Mouse (Mus musculus) intestine, postnatal 0 days (tissue): ENCODE measurements at regions not wholly inside any gene's neighbourhood (a gene's known extent, or its start where the extent isn't known, plus 50 kb on each side); places are given as distances from the start of the nearest gene placed in this dataset.

Experiments used
- ATAC-seq: fragments of 200-750 bp; cut with Nextera tagmentation; 2 replicates; pipeline ENCODE4 v1.8.0; 2017; ENCODE audit warnings: mild to moderate bottlenecking, moderate TSS enrichment, moderate library complexity
- H3K27ac ChIP-seq: fragments of 300-500 bp; sonication (generic); 2 replicates; pipeline ENCODE4 v1.5.1; 2014; ENCODE audit warnings: mild to moderate bottlenecking, low read depth, low read length, moderate library complexity
- H3K27me3 ChIP-seq: fragments of 300-500 bp; sonication (generic); replicated peaks from 2 replicates; pipeline ENCODE4 v1.6.1; 2014; ENCODE audit warnings: low read length, mixed read lengths; ENCODE audit not compliant: control insufficient read depth, insufficient read depth
- H3K36me3 ChIP-seq: fragments of 300-500 bp; sonication (generic); 2 replicates; pipeline ENCODE4 v1.6.1; 2014; ENCODE audit warnings: mild to moderate bottlenecking, moderate library complexity; ENCODE audit not compliant: control insufficient read depth, insufficient read depth
- H3K4me1 ChIP-seq: fragments of 300-500 bp; sonication (generic); replicated peaks from 2 replicates; pipeline ENCODE4 v1.6.1; 2014; ENCODE audit warnings: antibody characterized with exemption, low read length, mixed read lengths; ENCODE audit not compliant: control insufficient read depth, insufficient read depth
- H3K4me2 ChIP-seq: fragments of 300-500 bp; sonication (generic); replicated peaks from 2 replicates; pipeline ENCODE4 v1.6.1; 2014; ENCODE audit warnings: low read depth, mild to moderate bottlenecking, moderate library complexity
- H3K4me3 ChIP-seq: fragments of 300-500 bp; sonication (generic); 2 replicates; pipeline ENCODE4 v1.5.1; 2014; ENCODE audit warnings: low read depth, low read length
- H3K9ac ChIP-seq: fragments of 300-500 bp; sonication (generic); 2 replicates; pipeline ENCODE4 v1.6.1; 2014; ENCODE audit warnings: mild to moderate bottlenecking, low read depth, low read length
- H3K9me3 ChIP-seq: fragments of 300-500 bp; sonication (generic); 2 replicates; pipeline ENCODE4 v1.6.1; 2016; ENCODE audit warnings: mixed run types; ENCODE audit not compliant: control insufficient read depth
- CTCF ChIP-seq: sonication (generic); IDR thresholded peaks from 2 replicates; pipeline ENCODE4 v1.5.1; 2016; ENCODE audit warnings: low read depth, mild to moderate bottlenecking, control low read depth, antibody characterized with exemption, moderate library complexity
- WGBS: fragments of 180-500 bp; shearing (Covaris S2); extraction: QIAGEN DNeasy Blood & Tissue Kit; methylation state at CpG from one replicate; pipeline ENCODE4 v1.1.7; 2014; 5-methylcytosine and 5-hydroxymethylcytosine counted together

DNA sequence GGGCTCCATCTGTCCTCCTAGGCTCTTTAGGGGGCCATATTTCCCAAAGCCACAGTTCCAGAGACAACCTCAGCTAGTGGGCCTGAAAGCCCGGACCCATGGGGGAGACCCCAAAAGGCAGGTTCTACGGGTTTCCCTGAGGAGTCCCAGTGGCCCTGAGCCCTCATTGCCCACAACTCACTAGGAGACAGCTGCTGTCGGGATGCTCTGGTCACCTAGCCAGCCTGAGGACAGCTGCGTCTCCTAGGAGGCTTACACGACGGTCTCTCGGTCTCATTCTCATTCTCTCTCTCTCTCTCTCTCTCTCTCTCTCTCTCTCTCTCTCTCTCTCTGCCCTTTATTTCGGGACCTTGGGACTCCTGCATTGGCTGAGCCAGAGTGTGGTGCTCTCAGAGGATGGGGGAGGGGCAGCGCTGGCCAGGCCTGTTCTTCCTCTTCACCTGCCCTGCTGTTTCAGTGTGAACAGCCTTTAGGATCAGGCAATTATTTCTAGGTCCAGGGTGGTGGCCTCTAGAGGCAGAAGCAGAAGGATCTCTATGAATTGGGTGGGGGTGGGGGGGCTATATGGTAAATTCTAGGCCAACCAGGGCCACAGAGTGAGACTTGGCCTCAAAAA is 66.1 kb upstream of the Gm11733 start:
- H3K36me3 ChIP-seq, result no peaks in the 10 kb centered on the region
- H3K9me3 ChIP-seq, result no peaks in the 10 kb centered on the region
- no peak for TF ChIP-seq CTCF
- H3K4me3 ChIP-seq, result no peak overlapping the region
- peaks cover 22% of the 10 kb centered on the region for H3K27me3 ChIP-seq
- H3K4me1 ChIP-seq, result peaks cover 3% of the 10 kb centered on the region; the same call in 1 of the 2 replicates
- H3K27ac ChIP-seq, result no peak overlapping the region
- no peak overlapping the region for H3K9ac ChIP-seq
- H3K4me2 ChIP-seq, result no peak overlapping the region
- WGBS, result 71% methylated on average over 9 of the region's 9 CpGs
- ATAC-seq, result no peak

DNA sequence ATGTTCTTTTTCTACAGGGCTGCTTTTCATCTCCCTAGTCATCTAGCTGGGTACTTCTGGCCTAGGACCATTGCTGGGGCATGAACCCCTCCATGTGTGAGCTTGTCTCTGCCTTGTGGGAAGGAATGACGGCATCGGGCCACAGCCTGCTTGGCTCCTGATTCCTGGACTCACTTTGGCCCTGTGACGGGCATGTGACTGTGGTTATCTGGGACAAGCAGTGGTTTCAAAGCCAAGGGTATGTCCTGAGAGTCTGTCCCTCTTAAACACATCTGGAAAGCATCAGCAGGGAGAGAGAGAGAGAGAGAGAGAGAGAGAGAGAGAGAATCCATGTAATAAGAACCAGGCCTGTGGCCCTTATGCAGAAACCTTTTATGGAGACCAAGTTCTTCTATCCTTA is 65.2 kb upstream of the Gm11733 start:
- Histone ChIP-seq H3K4me3 (no peak overlapping the region), H3K9ac (no peak overlapping the region), H3K4me2 (no peak overlapping the region), H3K9me3 (no peaks in the 10 kb centered on the region), H3K36me3 (no peaks in the 10 kb centered on the region), H3K4me1 (peaks cover 3% of the 10 kb centered on the region; the same call in 1 of the 2 replicates), H3K27me3 (peaks cover 14% of the 10 kb centered on the region), H3K27ac (no peak overlapping the region)
- WGBS, result 74% methylated on average over 3 of the region's 3 CpGs
- ATAC-seq, result no peak
- no peak for TF ChIP-seq CTCF

DNA sequence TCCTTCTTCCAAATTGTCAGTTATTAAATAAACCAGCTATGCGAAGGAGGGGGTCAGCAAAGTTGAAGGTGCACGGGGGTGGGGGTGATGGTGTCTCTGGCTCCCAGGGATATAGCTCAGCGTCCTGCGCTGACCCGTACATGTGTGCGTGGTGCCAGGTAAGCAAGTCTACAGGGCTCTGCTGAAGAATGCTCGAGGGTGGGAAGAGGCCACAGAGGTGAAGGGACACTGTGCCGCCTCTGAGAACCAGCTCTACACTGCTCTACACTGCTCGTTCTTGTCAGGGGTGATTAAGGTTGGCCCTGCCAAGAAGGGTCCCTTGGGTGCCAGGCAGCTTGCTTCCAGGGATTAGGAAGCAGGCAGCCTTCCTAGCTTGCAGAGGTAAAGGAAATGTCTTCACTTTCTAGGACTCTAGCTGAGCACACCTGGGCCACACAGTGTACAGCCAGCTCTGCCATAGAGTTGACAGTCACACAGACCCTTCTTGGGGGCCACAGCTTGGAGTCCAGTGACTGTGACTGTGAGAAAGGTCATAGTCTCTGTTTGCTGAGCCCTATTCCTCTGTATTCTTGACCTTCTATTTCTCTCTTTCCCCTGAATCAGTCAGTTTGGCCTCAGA is 64.7 kb upstream of the Gm11733 start:
- Histone ChIP-seq H3K9me3 (no peaks in the 10 kb centered on the region), H3K4me3 (no peak overlapping the region), H3K27ac (no peak overlapping the region), H3K4me1 (peaks cover 3% of the 10 kb centered on the region; the same call in 1 of the 2 replicates), H3K4me2 (no peak overlapping the region), H3K36me3 (no peaks in the 10 kb centered on the region), H3K27me3 (peaks cover 9% of the 10 kb centered on the region), H3K9ac (no peak overlapping the region)
- 75% methylated on average over 9 of the region's 9 CpGs for whole genome bisulfite sequencing
- no peak for ATAC-seq
- TF ChIP-seq CTCF, result no peak

DNA sequence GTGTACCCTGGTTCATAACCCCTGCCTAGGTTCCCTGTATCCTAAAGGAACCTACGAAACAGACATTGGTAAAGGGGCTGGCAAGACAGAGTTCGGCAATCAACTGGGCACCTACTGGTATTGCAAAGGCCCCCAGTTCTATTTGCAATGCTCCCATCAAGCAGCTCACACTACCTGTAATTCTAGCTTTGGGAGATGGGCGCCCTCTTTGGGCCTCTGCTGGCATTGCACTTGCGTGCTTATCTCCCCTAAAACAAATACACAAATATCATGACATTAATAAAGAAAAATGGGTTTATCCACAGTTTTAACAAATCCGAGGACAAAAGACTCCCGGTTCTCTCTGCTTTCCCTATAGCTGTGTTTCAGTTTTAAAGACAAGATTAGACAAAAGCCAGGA is 61.5 kb upstream of the Gm11733 start:
- no peak overlapping the region for H3K4me3 ChIP-seq
- no peaks in the 10 kb centered on the region for H3K9me3 ChIP-seq
- H3K4me2 ChIP-seq, result no peak overlapping the region
- H3K9ac ChIP-seq, result no peak overlapping the region
- H3K4me1 ChIP-seq, result no peaks in the 10 kb centered on the region
- 88% methylated on average over 6 of the region's 6 CpGs for WGBS
- no peak for ATAC-seq
- H3K36me3 ChIP-seq, result no peaks in the 10 kb centered on the region
- no peak overlapping the region for H3K27ac ChIP-seq
- no peaks in the 10 kb centered on the region for H3K27me3 ChIP-seq
- peak; percentile 37 for TF ChIP-seq CTCF

DNA sequence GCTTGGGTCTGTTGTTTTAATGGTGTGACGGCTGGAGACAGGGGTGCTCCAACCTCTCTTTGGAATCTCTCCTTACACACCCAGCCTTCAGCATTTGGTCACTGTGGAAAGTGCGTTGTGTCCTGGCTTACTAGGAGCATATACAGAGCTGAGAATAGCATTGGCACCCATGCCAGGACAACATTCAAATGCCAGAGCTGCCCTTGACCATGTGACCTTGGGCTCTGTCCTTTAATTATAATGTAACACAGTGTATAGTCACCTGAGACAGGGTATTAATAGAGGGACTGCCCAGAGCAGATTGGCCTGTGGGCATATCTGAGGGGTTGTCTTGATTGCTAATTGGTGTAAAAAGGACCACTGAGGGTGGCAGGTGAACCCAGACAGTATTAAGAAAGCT is 60.7 kb upstream of the Gm11733 start:
- no peaks in the 10 kb centered on the region for H3K36me3 ChIP-seq
- TF ChIP-seq CTCF, result no peak
- H3K9ac ChIP-seq, result no peak overlapping the region
- H3K4me3 ChIP-seq, result no peak overlapping the region
- no peaks in the 10 kb centered on the region for H3K9me3 ChIP-seq
- H3K4me1 ChIP-seq, result no peaks in the 10 kb centered on the region
- no peaks in the 10 kb centered on the region; the same call in 1 of the 2 replicates for H3K27me3 ChIP-seq
- 92% methylated on average over 2 of the region's 2 CpGs for WGBS
- no peak overlapping the region for H3K27ac ChIP-seq
- no peak overlapping the region for H3K4me2 ChIP-seq
- no peak for ATAC-seq

DNA sequence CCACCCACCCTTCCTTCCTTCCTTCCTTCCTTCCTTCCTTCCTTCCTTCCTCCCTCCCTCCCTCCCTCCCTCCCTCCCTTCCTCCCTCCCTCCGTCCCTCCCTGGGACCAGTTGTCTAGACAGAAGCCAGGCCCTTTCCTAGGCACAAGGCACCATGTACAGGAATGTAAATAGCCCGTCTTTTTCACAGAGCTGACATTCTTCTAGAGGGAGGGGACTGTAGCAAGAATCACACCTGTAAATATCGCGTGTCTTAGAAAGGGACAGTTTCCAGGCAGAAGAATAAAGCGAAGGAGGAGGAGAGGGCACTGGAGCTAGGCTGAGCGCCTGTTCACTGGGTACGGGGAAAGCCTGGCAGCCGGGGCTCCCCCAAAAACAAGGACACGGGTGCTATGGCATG is 58.7 kb upstream of the Gm11733 start:
- H3K36me3 ChIP-seq, result no peaks in the 10 kb centered on the region
- 0 out of 2 replicates have a peak, but pooled peaks have one; percentile 10 for ATAC-seq
- 38% methylated on average over 8 of the region's 9 CpGs for WGBS
- no peak overlapping the region for H3K9ac ChIP-seq
- no peaks in the 10 kb centered on the region for H3K4me1 ChIP-seq
- no peak overlapping the region for H3K4me3 ChIP-seq
- H3K4me2 ChIP-seq, result no peak overlapping the region
- H3K9me3 ChIP-seq, result no peaks in the 10 kb centered on the region
- H3K27me3 ChIP-seq, result no peaks in the 10 kb centered on the region; the same call in 1 of the 2 replicates
- no peak overlapping the region for H3K27ac ChIP-seq
- TF ChIP-seq CTCF, result no peak
